Mouse (Mus musculus) forebrain, embryonic 11.5 days (tissue): Measurements from ENCODE around the gene Efcab11. TPM values are rescaled to one million over a fixed set of nuclear protein-coding genes. Genes with fewer than 3 reads are reported as not detected.

ENCODE experiments used
- ATAC-seq: fragments of 200-750 bp; cut with Nextera tagmentation; replicated peaks from 2 replicates; pipeline ENCODE4 v1.8.0; 2017; ENCODE audit warnings: moderate TSS enrichment; ENCODE audit not compliant: low FRiP score
- DNase-seq: peaks from one replicate; pipeline ENCODE4 v3.0.0-alpha.2; 2017; ENCODE audit warnings: low spot score
- H3K27ac ChIP-seq: fragments of 300-500 bp; sonication (generic); 2 replicates; pipeline ENCODE4 v1.5.1; 2014; ENCODE audit warnings: low read depth, low read length
- H3K27me3 ChIP-seq: fragments of 300-500 bp; sonication (generic); 2 replicates; pipeline ENCODE4 v1.6.1; 2014; ENCODE audit warnings: mild to moderate bottlenecking, low read length, mixed read lengths; ENCODE audit not compliant: control insufficient read depth, insufficient read depth
- H3K36me3 ChIP-seq: fragments of 300-500 bp; sonication (generic); 2 replicates; pipeline ENCODE4 v1.6.1; 2014; ENCODE audit warnings: mild to moderate bottlenecking, low read length, moderate library complexity, mixed read lengths; ENCODE audit not compliant: control insufficient read depth, insufficient read depth
- H3K4me1 ChIP-seq: fragments of 300-500 bp; sonication (generic); replicated peaks from 2 replicates; pipeline ENCODE4 v1.6.1; 2014; ENCODE audit warnings: low read length, mixed read lengths; ENCODE audit not compliant: control insufficient read depth, insufficient read depth
- H3K4me2 ChIP-seq: fragments of 300-500 bp; sonication (generic); 2 replicates; pipeline ENCODE4 v1.6.1; 2014; ENCODE audit warnings: low read depth, mild to moderate bottlenecking, low read length, moderate library complexity, mixed read lengths; ENCODE audit not compliant: severe bottlenecking
- H3K4me3 ChIP-seq: fragments of 300-500 bp; sonication (generic); 2 replicates; pipeline ENCODE4 v1.5.1; 2014; ENCODE audit warnings: low read depth, low read length
- H3K9ac ChIP-seq: fragments of 300-500 bp; sonication (generic); 2 replicates; pipeline ENCODE4 v1.6.1; 2014; ENCODE audit warnings: low read length
- H3K9me3 ChIP-seq: fragments of 300-500 bp; sonication (generic); 2 replicates; pipeline ENCODE4 v1.6.1; 2016; ENCODE audit warnings: low read length, mixed read lengths; ENCODE audit not compliant: control insufficient read depth
- WGBS: fragments of 180-500 bp; shearing (Covaris S2); extraction: QIAGEN DNeasy Blood & Tissue Kit; methylation state at CpG from one replicate; pipeline ENCODE4 v1.1.7; 2014; 5-methylcytosine and 5-hydroxymethylcytosine counted together
- polyA plus RNA-seq: library from polyadenylated mRNA; unstranded; fragments of >200 nt; fragmentation: Nextera tagmentation; extraction: Ambion mirVana; gene quantifications from 2 replicates; pipeline ENCODE4 v1.2.1, GENCODE M21; 2014

Efcab11 gene
- polyA plus RNA-seq, 1 experiment from 2014 or later: 25.9 TPM

GRCm38 (mm10) chr12:99860981-99861380, 23.3 kb downstream of the Efcab11 start:
- ATAC-seq: no peak
- H3K27me3 ChIP-seq: no peaks in the 10 kb centered on the region
- no peaks in the 10 kb centered on the region for H3K36me3 ChIP-seq
- no peaks in the 10 kb centered on the region for H3K9me3 ChIP-seq
- WGBS: 82% methylated on average over 4 of the region's 4 CpGs
- no peak overlapping the region for H3K27ac ChIP-seq
- no peak overlapping the region for H3K4me2 ChIP-seq
- DNase-seq: no peak
- H3K9ac ChIP-seq: no peak overlapping the region
- no peaks in the 10 kb centered on the region for H3K4me1 ChIP-seq
- no peak overlapping the region for H3K4me3 ChIP-seq

- no peaks in the 10 kb centered on the region for H3K4me1 ChIP-seq
- no peaks in the 10 kb centered on the region for H3K9me3 ChIP-seq
- 92% methylated on average over 3 of the region's 3 CpGs for WGBS
- H3K9ac ChIP-seq: no peak overlapping the region
- no peak overlapping the region for H3K27ac ChIP-seq
- H3K36me3 ChIP-seq: no peaks in the 10 kb centered on the region
- no peak for ATAC-seq
- no peaks in the 10 kb centered on the region for H3K27me3 ChIP-seq
- no peak overlapping the region for H3K4me2 ChIP-seq
- no peak overlapping the region for H3K4me3 ChIP-seq
- no peak for DNase-seq
Measured at GRCm38 (mm10) chr12:99859391-99860100, 24.7 kb downstream of the Efcab11 start.

DNA sequence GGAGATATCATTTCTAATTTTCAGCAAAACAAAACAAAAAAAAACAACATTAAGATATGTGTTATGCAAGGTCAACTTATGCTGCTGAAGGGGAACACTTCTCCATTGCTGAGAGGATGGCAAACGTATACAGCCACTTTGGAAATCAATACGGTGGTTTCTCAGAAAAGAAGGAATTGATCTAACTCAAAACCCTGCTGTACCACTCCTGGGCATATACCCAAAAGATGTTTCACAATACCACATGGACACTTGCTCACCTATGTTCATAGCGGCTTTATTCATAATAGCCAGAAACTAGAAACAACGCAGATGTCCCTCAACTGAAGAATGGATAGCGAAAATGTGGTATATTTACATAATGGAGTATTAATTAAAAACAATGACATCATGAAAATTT, 25.6 kb downstream of the Efcab11 start:
- Histone ChIP-seq H3K4me2 (no peak overlapping the region), H3K27ac (no peak overlapping the region), H3K4me1 (no peaks in the 10 kb centered on the region), H3K36me3 (no peaks in the 10 kb centered on the region), H3K27me3 (no peaks in the 10 kb centered on the region), H3K9me3 (no peaks in the 10 kb centered on the region), H3K4me3 (no peak overlapping the region), H3K9ac (no peak overlapping the region)
- no peak for ATAC-seq
- 94% methylated on average over 5 of the region's 5 CpGs for WGBS
- no peak for DNase-seq

DNA sequence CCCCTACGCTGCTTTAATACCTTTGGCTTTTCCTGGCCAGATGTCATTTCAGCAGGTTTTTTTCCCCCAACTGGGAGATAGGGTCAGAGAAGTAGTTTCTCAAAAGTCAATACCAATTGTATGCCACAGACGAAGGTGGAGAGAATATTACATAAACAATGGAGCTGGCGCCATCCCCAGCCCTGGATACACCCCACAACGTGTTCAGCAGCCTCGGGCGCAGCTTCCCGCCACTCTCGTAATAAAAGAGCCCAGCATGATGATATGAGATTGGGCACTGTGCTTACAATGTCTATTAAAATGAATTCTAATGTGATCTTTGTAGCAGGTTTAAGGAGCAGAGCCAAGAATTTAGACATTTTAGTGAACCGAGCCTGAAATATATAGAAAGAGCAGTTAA, 28.2 kb downstream of the Efcab11 start:
- Histone ChIP-seq H3K27ac (no peak overlapping the region), H3K4me1 (no peaks in the 10 kb centered on the region), H3K36me3 (no peaks in the 10 kb centered on the region), H3K9me3 (no peaks in the 10 kb centered on the region), H3K4me2 (no peak overlapping the region), H3K4me3 (no peak overlapping the region), H3K27me3 (no peaks in the 10 kb centered on the region), H3K9ac (no peak overlapping the region)
- ATAC-seq (no peak), DNase-seq (no peak)
- 76% methylated on average over 9 of the region's 9 CpGs for WGBS

DNA sequence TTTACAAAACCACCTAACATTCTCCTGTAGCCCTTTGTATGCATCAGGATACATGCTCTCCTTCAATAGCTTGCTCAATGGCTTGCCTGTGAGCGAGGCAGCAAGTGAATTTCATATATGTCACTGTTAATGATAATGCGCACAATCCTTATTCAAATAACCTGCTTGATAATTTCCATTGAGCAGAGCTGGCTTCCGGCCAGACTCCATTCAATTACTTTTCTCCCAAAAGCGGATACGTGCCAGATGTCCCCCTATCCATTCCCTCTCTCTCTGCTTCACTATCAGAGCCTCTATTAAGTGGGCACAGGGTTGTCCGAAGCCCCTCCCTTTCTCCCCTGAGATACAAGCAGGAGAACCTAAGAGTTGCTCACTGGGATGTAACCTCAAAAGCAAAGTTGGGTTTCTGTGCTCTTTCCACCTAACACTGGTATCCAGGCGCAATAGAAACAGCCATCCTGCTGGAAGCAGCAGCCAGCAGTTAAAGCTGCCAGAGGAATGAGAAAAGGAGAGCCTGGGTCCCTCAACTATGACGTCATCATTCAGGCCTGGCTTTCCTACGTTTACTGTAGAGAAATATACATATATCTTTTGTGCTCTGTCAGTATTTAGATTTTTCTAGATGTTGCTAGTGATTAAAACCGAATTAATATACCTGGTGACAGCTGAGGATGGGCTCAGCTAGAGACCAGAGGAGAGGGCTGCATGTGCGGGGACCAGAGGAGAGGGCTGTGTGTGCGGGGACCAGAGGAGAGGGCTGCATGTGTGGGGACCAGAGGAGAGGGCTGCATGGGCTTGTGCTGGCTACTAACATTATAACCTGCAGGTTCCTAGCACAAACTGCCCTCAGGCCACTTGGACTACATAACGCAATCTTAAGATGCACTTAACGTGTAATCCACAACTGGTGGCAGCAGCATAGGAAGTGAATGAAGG, 30.6 kb downstream of the Efcab11 start:
- H3K9me3 ChIP-seq: no peaks in the 10 kb centered on the region
- ATAC-seq (no peak), DNase-seq (no peak)
- no peaks in the 10 kb centered on the region for H3K4me1 ChIP-seq
- WGBS: 88% methylated on average over 14 of the region's 14 CpGs
- no peak overlapping the region for H3K4me3 ChIP-seq
- H3K27me3 ChIP-seq: no peaks in the 10 kb centered on the region
- no peak overlapping the region for H3K4me2 ChIP-seq
- no peak overlapping the region for H3K27ac ChIP-seq
- H3K36me3 ChIP-seq: no peaks in the 10 kb centered on the region
- H3K9ac ChIP-seq: no peak overlapping the region

GRCm38 (mm10) chr12:99849996-99850395, 34.2 kb downstream of the Efcab11 start:
- H3K4me2 ChIP-seq: no peak overlapping the region

GRCm38 (mm10) chr12:99844951-99845350, 39.3 kb downstream of the Efcab11 start:
- no peak overlapping the region for H3K4me3 ChIP-seq
- no peak overlapping the region for H3K9ac ChIP-seq
- H3K4me2 ChIP-seq: no peak overlapping the region
- ATAC-seq: no peak
- no peaks in the 10 kb centered on the region for H3K4me1 ChIP-seq
- WGBS: 93% methylated on average over 8 of the region's 8 CpGs
- no peaks in the 10 kb centered on the region; the same call in 1 of the 2 replicates for H3K36me3 ChIP-seq
- H3K27me3 ChIP-seq: no peaks in the 10 kb centered on the region
- no peak for DNase-seq
- H3K9me3 ChIP-seq: no peaks in the 10 kb centered on the region
- no peak overlapping the region for H3K27ac ChIP-seq

More at GRCm38 (mm10) chr12:99849996-99850395, 34.2 kb downstream of the Efcab11 start:
- Histone ChIP-seq H3K27ac (no peak overlapping the region), H3K36me3 (no peaks in the 10 kb centered on the region), H3K9me3 (no peaks in the 10 kb centered on the region), H3K4me3 (no peak overlapping the region), H3K4me1 (no peaks in the 10 kb centered on the region), H3K9ac (no peak overlapping the region), H3K27me3 (no peaks in the 10 kb centered on the region)
- 89% methylated on average over 2 of the region's 2 CpGs for WGBS
- DNase-seq (no peak), ATAC-seq (no peak)

GRCm38 (mm10) chr12:99838703-99839102, 45.5 kb downstream of the Efcab11 start:
- no peak for DNase-seq
- Histone ChIP-seq H3K4me2 (no peak overlapping the region), H3K4me1 (0 out of 2 replicates have a peak, but pooled peaks cover 5% of the 10 kb centered on the region), H3K9me3 (no peaks in the 10 kb centered on the region), H3K9ac (no peak overlapping the region), H3K36me3 (no peaks in the 10 kb centered on the region; the same call in 1 of the 2 replicates), H3K27me3 (no peaks in the 10 kb centered on the region), H3K4me3 (no peak overlapping the region), H3K27ac (no peak overlapping the region)
- no peak for ATAC-seq
- 85% methylated on average over 14 of the region's 14 CpGs for WGBS
